Mouse (Mus musculus): ENCODE data around the gene Ccdc87. TPM values are rescaled to one million over a fixed set of nuclear protein-coding genes. Genes with fewer than 3 reads are reported as not detected.

The Ccdc87 gene
- total RNA-seq, 2 experiments from 2014 or later, result not detected

Other genes with a start within 250 kb of the Ccdc87 start
- gene Lrfn4, start 223.7 kb upstream of the Ccdc87 start, total RNA-seq (2021), result 1 to 10 TPM in 1 of 2 experiments, under 1 TPM in 1; 0.94 to 1.2 TPM
- gene Rce1, start 213.7 kb upstream of the Ccdc87 start, total RNA-seq (2021), result 1 to 10 TPM; 4.3 to 4.5 TPM
- under 1 TPM in 1 of 2 experiments, not detected in 1; 0.31 TPM for gene Gm960, start 140.7 kb upstream of the Ccdc87 start, total RNA-seq (2021)
- under 1 TPM; 0.02 to 0.07 TPM for gene Sptbn2, start 128.2 kb upstream of the Ccdc87 start, total RNA-seq (2021)
- gene Rbm4b, start 82.9 kb upstream of the Ccdc87 start, total RNA-seq (2021), result 1 to 10 TPM; 2.3 to 2.7 TPM
- gene Rbm4, start 45.5 kb upstream of the Ccdc87 start, total RNA-seq (2021), result 10 to 100 TPM; 31.4 to 34.8 TPM
- 10 to 100 TPM in 1 of 2 experiments, 1 to 10 TPM in 1; 6.8 to 12.7 TPM for gene Gm21992, start 27.8 kb upstream of the Ccdc87 start, total RNA-seq (2021)
- 10 to 100 TPM in 1 of 2 experiments, 1 to 10 TPM in 1; 8.0 to 10.5 TPM for gene Rbm14, start 27.7 kb upstream of the Ccdc87 start, total RNA-seq (2021)
- gene Ccs, start within 50 bp of the Ccdc87 start, total RNA-seq (2021), result 10 to 100 TPM; 20.0 to 24.1 TPM
- gene Ctsf, start 15.8 kb downstream of the Ccdc87 start, total RNA-seq (2021), result 10 to 100 TPM; 26.6 to 30.1 TPM
- 1,000 to 10,000 TPM; 7,595 to 9,342 TPM for gene Actn3, start 38.5 kb downstream of the Ccdc87 start, total RNA-seq (2021)
- gene Zdhhc24, start 39.3 kb downstream of the Ccdc87 start, total RNA-seq (2021), result 1 to 10 TPM; 2.0 to 2.3 TPM
- gene Bbs1, start 67.3 kb downstream of the Ccdc87 start, total RNA-seq (2021), result 1 to 10 TPM; 1.7 to 2.0 TPM
- gene Dpp3, start 88.9 kb downstream of the Ccdc87 start, total RNA-seq (2021), result 10 to 100 TPM; 13.2 to 14.2 TPM
- 1 to 10 TPM; 2.4 to 2.7 TPM for gene Peli3, start 103.8 kb downstream of the Ccdc87 start, total RNA-seq (2021)
- gene Mrpl11, start 122.8 kb downstream of the Ccdc87 start, total RNA-seq (2021), result 10 to 100 TPM; 64.6 to 66.7 TPM
- gene Npas4, start 150.9 kb downstream of the Ccdc87 start, total RNA-seq (2021), result not detected
- gene Slc29a2, start 184.5 kb downstream of the Ccdc87 start, total RNA-seq (2021), result 1 to 10 TPM; 4.1 to 5.3 TPM
- 10 to 100 TPM; 18.7 to 23.2 TPM for gene B4gat1, start 199.5 kb downstream of the Ccdc87 start, total RNA-seq (2021)
- gene AC124502.3, start 199.5 kb downstream of the Ccdc87 start, total RNA-seq (2021), result 1 to 10 TPM in 1 of 2 experiments, under 1 TPM in 1; 0.50 to 1.2 TPM
- 10 to 100 TPM; 14.8 to 15.3 TPM for gene Brms1, start 202.0 kb downstream of the Ccdc87 start, total RNA-seq (2021)
- 1 to 10 TPM in 1 of 2 experiments, under 1 TPM in 1; 0.71 to 1.2 TPM for gene Rin1, start 211.1 kb downstream of the Ccdc87 start, total RNA-seq (2021)
- 10 to 100 TPM in 1 of 2 experiments, 1 to 10 TPM in 1; 6.3 to 11.8 TPM for gene Cd248, start 228.7 kb downstream of the Ccdc87 start, total RNA-seq (2021)
- gene Tmem151a, start 246.2 kb downstream of the Ccdc87 start, total RNA-seq (2021), result under 1 TPM in 1 of 2 experiments, not detected in 1; 0.18 TPM
- 10 to 100 TPM; 45.1 to 47.0 TPM for gene Yif1a, start 249.2 kb downstream of the Ccdc87 start, total RNA-seq (2021)